Mouse (Mus musculus) T-helper 17 cell (primary cell): ENCODE results near the gene Per3.

Experiments
- in situ Hi-C, 2 experiments: fragments of 300-600 bp; cut with MboI, MseI; formaldehyde crosslinking; loops; 1 replicate in 1 of 2; 2 replicates in 1 of 2; pipeline ENCODE4 v1.15.1; 2025; ENCODE audit warnings: high pct_unique_total_duplicates in 2 of 2

Gene Per3

GRCm38 (mm10) chr4:151044037-151044943 lies at the start of gene Per3:
Gene Per3, minus strand, starts transcription at chr4:151044665.
- in situ Hi-C loops = loop anchor here in 1 of 2 experiments (10.0 kb wide), 1 partner anchor 1251 kb away; the partner anchor contains the start of genes Hes3 and Icmt

- in situ Hi-C loops = no loop called here
Measured at GRCm38 (mm10) chr4:151089270-151089669, 44.8 kb upstream of the Per3 start, which contains the start of gene Gm13090. Gene Gm13090, plus strand, starts transcription at chr4:151089570.

GRCm38 (mm10) chr4:151088819-151089218 lies 44.4 kb upstream of the Per3 start:
- in situ Hi-C loops = no loop called here

- in situ Hi-C loops = no loop called here
Measured at GRCm38 (mm10) chr4:151087358-151087757, 42.9 kb upstream of the Per3 start.

GRCm38 (mm10) chr4:151083027-151083426 lies 38.6 kb upstream of the Per3 start:
- in situ Hi-C loops = no loop called here

GRCm38 (mm10) chr4:151081977-151082376 lies 37.5 kb upstream of the Per3 start:
- in situ Hi-C loops = no loop called here

GRCm38 (mm10) chr4:151081355-151081754 lies 36.9 kb upstream of the Per3 start:
- in situ Hi-C loops = no loop called here

- in situ Hi-C loops = loop anchor here (5.0 to 25.0 kb wide), 2 partner anchors 67 to 1387 kb away; no protein-coding TSS in a partner anchor
Measured at GRCm38 (mm10) chr4:151074817-151075216, 30.4 kb upstream of the Per3 start.

- in situ Hi-C loops = loop anchor here in 1 of 2 experiments (25.0 kb wide), 1 partner anchor 1389 kb away; no protein-coding TSS in a partner anchor
Measured at GRCm38 (mm10) chr4:151073108-151073744, 28.8 kb upstream of the Per3 start.

- in situ Hi-C loops = loop anchor here in 1 of 2 experiments (25.0 kb wide), 1 partner anchor 1391 kb away; no protein-coding TSS in a partner anchor
Measured at GRCm38 (mm10) chr4:151070962-151071361, 26.5 kb upstream of the Per3 start.

- in situ Hi-C loops = loop anchor here in 1 of 2 experiments (25.0 kb wide), 1 partner anchor 1394 kb away; no protein-coding TSS in a partner anchor
Measured at GRCm38 (mm10) chr4:151068751-151069150, 24.3 kb upstream of the Per3 start.

GRCm38 (mm10) chr4:151059566-151059965 lies 15.1 kb upstream of the Per3 start:
- in situ Hi-C loops = loop anchor here (5.0 to 25.0 kb wide), 3 partner anchors 805 to 1403 kb away; partner anchors contain the start of gene Camta1 (in 1 of the 2)

- in situ Hi-C loops = loop anchor here (5.0 to 25.0 kb wide), 3 partner anchors 806 to 1404 kb away; partner anchors contain the start of gene Camta1 (in 1 of the 2)
Measured at GRCm38 (mm10) chr4:151058634-151059033, 14.2 kb upstream of the Per3 start.

GRCm38 (mm10) chr4:151057347-151058321 lies 13.2 kb upstream of the Per3 start, which contains the start of gene Vamp3:
Gene Vamp3, minus strand, starts transcription at chr4:151057963.
- in situ Hi-C loops = loop anchor here (5.0 to 25.0 kb wide), 3 partner anchors 807 to 1405 kb away; partner anchors contain the start of gene Camta1 (in 1 of the 2)

GRCm38 (mm10) chr4:151051162-151051561 lies 6.7 kb upstream of the Per3 start:
- in situ Hi-C loops = loop anchor here in 1 of 2 experiments (10.0 to 25.0 kb wide), 2 partner anchors 814 to 1411 kb away; partner anchors contain the start of gene Camta1

- in situ Hi-C loops = loop anchor here in 1 of 2 experiments (10.0 kb wide), 1 partner anchor 1248 kb away; the partner anchor contains the start of genes Hes3 and Icmt
Measured at GRCm38 (mm10) chr4:151046524-151046923, 2.1 kb upstream of the Per3 start.

- in situ Hi-C loops = loop anchor here in 1 of 2 experiments (10.0 kb wide), 1 partner anchor 1250 kb away; the partner anchor contains the start of genes Hes3 and Icmt
Measured at GRCm38 (mm10) chr4:151044944-151045570, 592 bp upstream of the Per3 start.

GRCm38 (mm10) chr4:151043281-151043680 lies 1.2 kb downstream of the Per3 start:
- in situ Hi-C loops = loop anchor here in 1 of 2 experiments (10.0 kb wide), 1 partner anchor 1252 kb away; the partner anchor contains the start of genes Hes3 and Icmt

GRCm38 (mm10) chr4:151041506-151041905 lies 3.0 kb downstream of the Per3 start:
- in situ Hi-C loops = loop anchor here in 1 of 2 experiments (10.0 kb wide), 1 partner anchor 1253 kb away; the partner anchor contains the start of genes Hes3 and Icmt
